Comparison of ENCODE assay signal across 7 mouse cellular contexts in genomic region chr13:103919956-103920260, GRCm38 (mm10). TPM values are rescaled to one million over a fixed set of nuclear protein-coding genes. Genes with fewer than 3 reads are reported as not detected.
A peak's percentile ranks its signal among the peaks of the same experiment; 100 is the strongest.
DNase-seq lines count a peak whose midpoint lies in the region; ATAC-seq and TF ChIP-seq lines count a peak whose summit lies in the region.

No protein-coding gene starts in this region.

- H3K27me3 ChIP-seq in lung, embryonic 16.5 days (ENCODE audit: control insufficient read depth, insufficient read depth, low read depth, low read length) = no peaks in the 10 kb centered on the region
- H3K27me3 ChIP-seq in embryonic facial prominence, embryonic 12.5 days = no peaks in the 10 kb centered on the region
- H3K27me3 ChIP-seq in hindbrain, embryonic 15.5 days = no peaks in the 10 kb centered on the region
- H3K27me3 ChIP-seq in myocyte (ENCODE audit: control insufficient read depth, insufficient read depth, insufficient read length) = no peaks in the 10 kb centered on the region

- no peak for ATAC-seq in lung, embryonic 16.5 days (ENCODE audit: low read depth)
- no peak for ATAC-seq in embryonic facial prominence, embryonic 12.5 days (ENCODE audit: insufficient number of reproducible peaks, insufficient read depth, low FRiP score, low TSS enrichment)
- ATAC-seq in hindbrain, embryonic 15.5 days (ENCODE audit: low FRiP score, low read depth) = no peak

- H3K36me3 ChIP-seq in lung, embryonic 16.5 days (ENCODE audit: control insufficient read depth, insufficient read depth, low read length) = no peaks in the 10 kb centered on the region
- H3K36me3 ChIP-seq in embryonic facial prominence, embryonic 12.5 days = no peaks in the 10 kb centered on the region
- H3K36me3 ChIP-seq in hindbrain, embryonic 15.5 days = no peaks in the 10 kb centered on the region
- no peaks in the 10 kb centered on the region for H3K36me3 ChIP-seq in myocyte (ENCODE audit: control insufficient read depth, insufficient read depth)

- H3K4me2 ChIP-seq in lung, embryonic 16.5 days (ENCODE audit: low read depth, low read length) = peak overlapping the region; percentile 72
- peak overlapping the region; percentile 71 for H3K4me2 ChIP-seq in embryonic facial prominence, embryonic 12.5 days (replicated peaks)
- H3K4me2 ChIP-seq in hindbrain, embryonic 15.5 days = peak overlapping the region; percentile 85
- H3K4me2 ChIP-seq in myocyte (ENCODE audit: low read depth) = peak overlapping the region; percentile 97

- H3ac ChIP-seq in myocyte (ENCODE audit: control insufficient read depth, insufficient read length) = peak overlapping the region; percentile 100

- 1% methylated on average over 20 of the region's 20 CpGs for WGBS in lung, embryonic 16.5 days
- under 1% methylated on average over 20 of the region's 20 CpGs for WGBS in embryonic facial prominence, embryonic 12.5 days
- under 1% methylated on average over 20 of the region's 20 CpGs for WGBS in hindbrain, embryonic 15.5 days

- H3K9ac ChIP-seq in lung, embryonic 16.5 days (ENCODE audit: low read length) = peak overlapping the region; percentile 100
- peak overlapping the region; percentile 99 for H3K9ac ChIP-seq in embryonic facial prominence, embryonic 12.5 days
- H3K9ac ChIP-seq in hindbrain, embryonic 15.5 days = peak overlapping the region; percentile 95

- H3K4me1 ChIP-seq in lung, embryonic 16.5 days (replicated peaks; ENCODE audit: control insufficient read depth, insufficient read depth, low read length) = peaks cover 13% of the 10 kb centered on the region
- H3K4me1 ChIP-seq in embryonic facial prominence, embryonic 12.5 days = peaks cover 24% of the 10 kb centered on the region
- peaks cover 34% of the 10 kb centered on the region for H3K4me1 ChIP-seq in hindbrain, embryonic 15.5 days (replicated peaks)

- H3K9me3 ChIP-seq in lung, embryonic 16.5 days (ENCODE audit: control insufficient read depth, low read length) = no peaks in the 10 kb centered on the region
- no peaks in the 10 kb centered on the region for H3K9me3 ChIP-seq in embryonic facial prominence, embryonic 12.5 days
- H3K9me3 ChIP-seq in hindbrain, embryonic 15.5 days = no peaks in the 10 kb centered on the region

- no peak for TF ChIP-seq POLR2A in myocyte (IDR thresholded peaks at IDR 0.05; ENCODE audit: insufficient read length, low read depth)

- H3K4me3 ChIP-seq in lung, embryonic 16.5 days (ENCODE audit: low read length) = peak overlapping the region; percentile 94
- H3K4me3 ChIP-seq in embryonic facial prominence, embryonic 12.5 days = peak overlapping the region; percentile 86
- H3K4me3 ChIP-seq in hindbrain, embryonic 15.5 days = peak overlapping the region; percentile 53
- peak overlapping the region; percentile 90 for H3K4me3 ChIP-seq in myocyte

- H3K27ac ChIP-seq in lung, embryonic 16.5 days (ENCODE audit: low read length) = peak overlapping the region; percentile 100
- peak overlapping the region; percentile 100 for H3K27ac ChIP-seq in embryonic facial prominence, embryonic 12.5 days
- peak overlapping the region; percentile 97 for H3K27ac ChIP-seq in hindbrain, embryonic 15.5 days (replicated peaks)

- DNase-seq in lung, postnatal 4 days = no peak
- no peak for DNase-seq in adrenal gland, adult 2 months
- DNase-seq in retina, postnatal 1 day = no peak

- H3K79me2 ChIP-seq in myocyte (ENCODE audit: control insufficient read depth, insufficient read depth) = peaks cover 51% of the 10 kb centered on the region

TF ChIP-seq in myocyte, 11 proteins besides CTCF, POLR2A, EP300 and RAD21:
- no peak for TF ChIP-seq TCF3 (IDR thresholded peaks at IDR 0.05; ENCODE audit: insufficient read length, low read depth)
- TF ChIP-seq MYOD1 (IDR thresholded peaks at IDR 0.05; ENCODE audit: control insufficient read depth in 1 of 3, insufficient read length in 2 of 3, low read depth in 2 of 3) = no peak
- no peak for TF ChIP-seq MYOG (IDR thresholded peaks at IDR 0.05; ENCODE audit: control insufficient read depth in 1 of 3, insufficient read depth in 1 of 3, insufficient read length in 2 of 3, low read depth in 2 of 3)
- TF ChIP-seq USF1 (IDR thresholded peaks at IDR 0.05; ENCODE audit: low read depth) = no peak
- TF ChIP-seq TCF12 (IDR thresholded peaks at IDR 0.05; ENCODE audit: insufficient read depth, poor library complexity, severe bottlenecking) = no peak
- no peak for TF ChIP-seq MAX (IDR thresholded peaks at IDR 0.05; ENCODE audit: low read depth)
- TF ChIP-seq POLR2AphosphoS2 (IDR thresholded peaks at IDR 0.05; ENCODE audit: insufficient read length, low read depth) = no peak

RNA-seq across cellular contexts. Expression of gene Erbin, which starts 0.4 kb away (rescaled TPM):
- 16.8 and 17.2 TPM in 2 replicates for polyA plus RNA-seq in lung, embryonic 16.5 days (2015; fragmentation: Nextera tagmentation; extraction: Ambion mirVana)
- polyA plus RNA-seq in embryonic facial prominence, embryonic 12.5 days (2016; fragmentation: Nextera tagmentation; extraction: Ambion mirVana) = 28.4 and 29.8 TPM in 2 replicates
- polyA plus RNA-seq in hindbrain, embryonic 15.5 days (2015; fragmentation: Nextera tagmentation; extraction: Ambion mirVana) = 7.1 and 7.8 TPM in 2 replicates
- 8.4 TPM for polyA plus RNA-seq in myocyte (2012; fragmentation: generic; extraction: Trizol)
- 10 to 100 TPM; 88.6 to 88.9 TPM for total RNA-seq in adrenal gland, adult 2 months (2021)
- polyA plus RNA-seq in adrenal gland, adult 2 months (2012; rRNA removed) = 4.3 and 5.8 TPM in 2 replicates
